In the genomic region with DNA sequence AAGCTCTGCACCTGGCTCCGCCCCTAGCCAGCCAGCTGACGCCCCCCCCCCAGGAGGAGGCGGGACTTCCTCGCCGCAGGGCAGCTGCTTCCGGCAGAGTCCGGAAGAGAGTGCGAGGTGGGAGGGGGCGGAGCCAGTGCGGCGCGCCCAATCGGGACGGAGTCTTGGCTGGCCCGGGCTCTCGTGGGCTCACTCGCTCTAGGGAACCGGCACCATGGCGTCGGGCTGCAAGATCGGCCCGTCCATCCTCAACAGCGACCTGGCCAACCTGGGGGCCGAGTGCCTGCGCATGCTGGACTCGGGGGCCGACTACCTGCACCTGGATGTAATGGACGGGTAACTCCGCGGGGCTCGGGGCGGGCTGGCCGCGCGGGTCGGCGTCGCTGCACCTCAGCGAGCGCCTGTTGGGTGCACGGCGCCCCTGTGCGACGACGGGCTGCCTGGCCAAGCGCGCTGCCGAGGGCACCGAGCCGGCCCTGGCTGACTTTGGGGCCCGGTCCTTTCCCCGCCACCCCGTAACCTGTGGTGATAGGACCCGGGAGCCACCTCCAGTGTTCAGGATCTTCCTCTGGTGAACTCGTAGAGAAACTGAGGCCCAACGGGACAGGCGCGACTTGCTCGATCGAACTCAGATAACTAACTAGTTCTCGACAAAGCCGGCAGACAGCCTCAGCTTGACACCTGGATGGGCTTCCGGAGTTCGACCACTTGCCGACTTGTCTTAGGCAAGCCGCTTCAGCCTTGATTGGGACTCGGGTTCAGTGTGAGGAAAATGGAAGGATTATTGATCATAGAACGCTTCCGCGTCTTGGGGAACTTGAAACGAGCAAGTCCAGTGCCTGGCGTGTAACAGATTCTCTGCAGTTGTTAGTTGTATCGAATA, we compare ENCODE assay signal across 8 mouse cellular contexts. TPM values are rescaled to one million over a fixed set of nuclear protein-coding genes. Genes with fewer than 3 reads are reported as not detected.
A peak's percentile ranks its signal among the peaks of the same experiment; 100 is the strongest.
DNase-seq lines count a peak whose midpoint lies in the region; ATAC-seq lines count a peak whose summit lies in the region.

A gene (plus strand): TSS at position 139 of the 883 bp plus-strand sequence.

- peak; percentile 98 for ATAC-seq in common myeloid progenitor, adult 5-6 weeks (replicated peaks; ENCODE audit: low read depth, poor library complexity, severe bottlenecking)

- H3K36me3 ChIP-seq in megakaryocyte, embryonic 14.5 days (replicated peaks; ENCODE audit: low read length), result peaks cover 20% of the 10 kb centered on the region

- H3K27me3 ChIP-seq in megakaryocyte, embryonic 14.5 days (replicated peaks), result no peaks in the 10 kb centered on the region

- H3K4me3 ChIP-seq in megakaryocyte, embryonic 14.5 days (replicated peaks), result peak within 1 kb of the TSS; percentile 99

- DNase-seq in ZHBTc4 (ENCODE audit: low read depth, low spot score), result peak; percentile 97
- DNase-seq in gastrocnemius, adult 8-10 months (ENCODE audit: low spot score in 2 of 2), result peak; percentile 83 to 89
- DNase-seq in hindlimb bud, embryonic 11.5 days (ENCODE audit: extremely low spot score, low read depth, low spot score), result peak; percentile 57
- peak; percentile 82 to 92 for DNase-seq in left cerebral cortex, adult 8-10 months (ENCODE audit: low spot score in 2 of 2)
- DNase-seq in right cerebral cortex, postnatal 10 days (ENCODE audit: low spot score in 2 of 2), result peak; percentile 95 to 96
- DNase-seq in urinary bladder, postnatal 25 days (ENCODE audit: low spot score), result peak; percentile 90

- peaks cover 21% of the 10 kb centered on the region; the same call in 1 of the 2 replicates for H3K4me1 ChIP-seq in megakaryocyte, embryonic 14.5 days

- H3K9me3 ChIP-seq in megakaryocyte, embryonic 14.5 days, result no peaks in the 10 kb centered on the region

RNA-seq across cellular contexts. Expression of the gene that starts here (rescaled TPM):
- 34.3 and 38.9 TPM in 2 replicates for total RNA-seq in common myeloid progenitor, adult 5-6 weeks (2017)
- 10 to 100 TPM in 2 of 4 experiments, 1 to 10 TPM in 2; 9.2 to 14.0 (median 10.3) TPM for total RNA-seq in gastrocnemius, adult 8-10 months (2022)
- total RNA-seq in left cerebral cortex, adult 8-10 months (2022), result 10 to 100 TPM; 30.0 to 36.2 (median 34.8) TPM
- polyA plus RNA-seq in megakaryocyte, embryonic 14.5 days (2012; ENCODE audit: insufficient read depth, low replicate concordance), result 8.4 and 8.7 TPM in 2 replicates

Comparison
In these comparisons a context has a peak if more than half of its experiments do, and no peak if none do; other contexts are left out.
1. Peak in every context shown above with its lines: DNase-seq, ATAC-seq and H3K4me3 ChIP-seq.